Mouse (Mus musculus): Measurements from ENCODE around the gene Mef2d.
A peak's percentile ranks its signal among the peaks of the same experiment; 100 is the strongest.

The Mef2d gene

DNA sequence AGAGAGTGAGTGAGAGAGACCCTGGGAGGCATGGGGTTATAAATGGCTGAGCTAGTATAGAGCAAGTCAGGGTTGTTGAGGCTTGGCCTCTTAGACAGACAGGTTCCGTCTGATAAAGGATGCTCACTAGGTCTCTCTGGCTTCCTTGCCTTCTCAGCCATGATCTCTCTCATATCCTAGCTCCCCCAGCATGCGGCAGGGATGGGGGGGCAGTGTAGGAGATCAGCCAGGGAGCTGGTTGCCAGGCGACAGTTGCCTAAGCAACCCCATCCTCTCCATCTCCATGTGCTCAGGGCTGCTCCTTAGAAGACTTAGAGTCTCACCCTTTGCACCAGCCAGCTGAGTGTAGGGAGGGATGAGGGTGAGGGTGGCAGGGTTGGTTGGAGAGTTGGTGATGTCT, 9.9 kb downstream of the Mef2d start:
- Histone ChIP-seq H3K27me3 (ENCODE audit: control insufficient read depth, insufficient read depth, low read length, poor library complexity, severe bottlenecking) (no peaks in the 10 kb centered on the region), H3K36me3 (ENCODE audit: control insufficient read depth, insufficient read depth, low read length, poor library complexity, severe bottlenecking) (peaks cover 2% of the 10 kb centered on the region)
- DNase-seq (ENCODE audit: low read depth, low spot score): no peak

DNA sequence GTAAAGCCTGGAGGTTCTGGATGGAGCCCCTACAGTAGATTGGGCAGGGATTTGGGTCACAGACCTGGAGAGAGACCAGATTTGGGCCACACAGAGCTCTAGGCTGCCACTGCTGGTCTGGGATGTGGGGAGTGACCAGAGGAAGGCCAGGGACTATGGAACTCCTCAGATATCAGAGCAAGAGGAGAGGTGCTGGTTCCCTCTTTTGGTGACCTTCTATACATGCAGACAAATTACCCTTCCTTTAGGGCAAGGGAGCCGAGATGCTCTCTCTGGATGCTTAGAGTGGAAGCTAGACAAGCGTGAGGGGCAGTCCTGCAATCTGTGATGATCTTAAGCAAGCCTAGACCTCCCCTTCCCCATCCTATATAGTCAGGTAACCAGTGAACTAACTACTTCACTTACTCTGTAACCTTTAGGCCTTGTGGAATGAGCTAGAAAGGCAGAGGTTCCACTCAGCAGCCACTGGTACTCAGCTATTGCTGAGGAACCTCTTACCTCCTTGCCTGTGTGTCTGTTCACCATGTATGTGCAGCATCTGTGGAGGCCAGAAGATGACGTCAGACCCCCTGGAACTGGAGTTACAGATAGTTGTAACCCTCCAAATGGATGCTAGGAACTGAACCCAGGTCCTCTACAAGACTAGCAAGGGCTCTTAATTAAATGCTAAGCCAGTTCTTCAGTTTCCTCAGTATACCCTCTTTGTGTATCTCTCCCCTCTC, 11.3 kb downstream of the Mef2d start:
- Histone ChIP-seq H3K36me3 (ENCODE audit: control insufficient read depth, insufficient read depth, low read length, poor library complexity, severe bottlenecking) (peaks cover 8% of the 10 kb centered on the region), H3K27me3 (ENCODE audit: control insufficient read depth, insufficient read depth, low read length, poor library complexity, severe bottlenecking) (no peaks in the 10 kb centered on the region)
- DNase-seq (ENCODE audit: low read depth, low spot score): no peak

DNA sequence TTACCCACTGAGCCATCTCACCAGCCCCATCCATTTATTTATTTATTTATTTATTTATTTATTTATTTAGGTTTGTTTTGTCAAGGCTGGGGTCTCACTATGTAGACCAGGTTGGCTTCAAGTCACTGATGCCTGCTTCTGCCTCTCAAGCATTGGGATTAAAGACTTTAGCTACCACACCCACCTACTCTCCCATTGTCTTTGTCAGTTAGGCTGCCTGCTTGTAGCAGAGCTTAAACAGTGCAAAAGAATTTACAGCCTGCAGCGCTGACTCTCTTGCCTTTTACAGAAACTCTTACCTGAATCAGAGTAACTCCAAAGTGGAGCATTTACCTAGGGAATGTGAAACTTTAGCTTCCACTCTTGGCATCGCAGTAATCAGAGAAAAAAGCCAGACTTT, 12.1 kb downstream of the Mef2d start:
- no peak for DNase-seq (ENCODE audit: low read depth, low spot score)
- no peaks in the 10 kb centered on the region for H3K27me3 ChIP-seq (ENCODE audit: control insufficient read depth, insufficient read depth, low read length, poor library complexity, severe bottlenecking)
- H3K36me3 ChIP-seq (ENCODE audit: control insufficient read depth, insufficient read depth, low read length, poor library complexity, severe bottlenecking): peaks cover 12% of the 10 kb centered on the region

DNA sequence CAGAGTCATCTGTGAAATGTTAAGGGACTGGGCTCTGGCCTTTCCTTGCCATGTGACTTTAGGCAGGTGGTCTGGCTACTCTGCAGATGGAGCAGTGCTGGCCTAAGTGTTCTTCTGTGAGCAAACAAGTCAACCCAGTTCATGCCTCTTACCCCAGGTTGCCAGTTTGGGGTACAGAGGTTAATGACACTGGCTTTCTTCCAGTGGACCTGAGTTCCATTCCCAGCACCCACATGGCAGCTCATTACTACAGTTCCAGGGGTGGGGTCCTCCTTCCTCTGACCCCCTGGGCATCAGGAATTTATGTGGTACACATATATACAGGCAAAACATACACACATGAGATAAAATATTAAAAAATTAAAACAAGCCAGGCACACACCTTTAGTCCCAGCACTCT, 14.6 kb downstream of the Mef2d start:
- Histone ChIP-seq H3K36me3 (ENCODE audit: control insufficient read depth, insufficient read depth, low read length, poor library complexity, severe bottlenecking) (peaks cover 18% of the 10 kb centered on the region), H3K27me3 (ENCODE audit: control insufficient read depth, insufficient read depth, low read length, poor library complexity, severe bottlenecking) (no peaks in the 10 kb centered on the region)
- DNase-seq (ENCODE audit: low read depth, low spot score): no peak

DNA sequence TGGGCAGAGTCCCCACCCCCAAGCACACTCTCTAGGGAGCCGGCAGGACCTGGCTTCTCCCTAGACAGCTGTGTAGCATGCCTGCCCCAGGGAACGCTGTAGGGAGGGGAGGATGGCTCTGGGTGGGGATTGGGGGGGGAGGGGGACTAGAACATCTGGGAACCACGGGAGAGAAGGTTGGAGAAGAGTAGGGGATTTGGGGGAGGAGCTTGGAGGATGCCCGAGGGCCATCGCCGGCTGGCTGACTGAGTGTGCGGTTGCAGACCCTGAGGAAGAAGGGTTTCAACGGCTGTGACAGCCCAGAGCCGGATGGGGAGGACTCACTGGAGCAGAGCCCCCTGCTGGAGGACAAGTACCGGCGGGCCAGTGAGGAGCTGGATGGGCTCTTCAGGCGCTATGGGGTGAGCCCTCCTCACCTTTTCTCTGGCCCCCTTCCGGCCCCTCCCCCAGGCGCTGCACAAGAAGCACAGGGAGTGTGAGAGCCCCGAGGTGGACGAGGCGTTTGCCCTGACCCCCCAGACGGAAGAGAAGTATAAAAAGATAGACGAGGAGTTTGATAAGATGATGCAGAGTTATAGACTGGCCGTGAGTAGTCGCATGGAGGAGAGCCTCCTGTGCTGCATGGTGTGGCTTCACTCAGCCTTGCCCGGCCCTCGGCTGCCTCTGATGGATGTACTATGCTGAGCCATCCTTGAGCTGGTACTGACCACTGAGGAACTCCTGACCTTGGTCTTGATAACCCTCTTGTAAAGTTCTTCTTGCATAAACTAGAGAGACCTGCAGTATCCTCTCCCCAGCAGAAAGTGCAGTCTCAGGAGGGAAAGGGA, 15.8 kb downstream of the Mef2d start:
- Histone ChIP-seq H3K27me3 (ENCODE audit: control insufficient read depth, insufficient read depth, low read length, poor library complexity, severe bottlenecking) (no peaks in the 10 kb centered on the region), H3K36me3 (ENCODE audit: control insufficient read depth, insufficient read depth, low read length, poor library complexity, severe bottlenecking) (peaks cover 24% of the 10 kb centered on the region)
- peak; percentile 71 for DNase-seq (ENCODE audit: low read depth, low spot score)

DNA sequence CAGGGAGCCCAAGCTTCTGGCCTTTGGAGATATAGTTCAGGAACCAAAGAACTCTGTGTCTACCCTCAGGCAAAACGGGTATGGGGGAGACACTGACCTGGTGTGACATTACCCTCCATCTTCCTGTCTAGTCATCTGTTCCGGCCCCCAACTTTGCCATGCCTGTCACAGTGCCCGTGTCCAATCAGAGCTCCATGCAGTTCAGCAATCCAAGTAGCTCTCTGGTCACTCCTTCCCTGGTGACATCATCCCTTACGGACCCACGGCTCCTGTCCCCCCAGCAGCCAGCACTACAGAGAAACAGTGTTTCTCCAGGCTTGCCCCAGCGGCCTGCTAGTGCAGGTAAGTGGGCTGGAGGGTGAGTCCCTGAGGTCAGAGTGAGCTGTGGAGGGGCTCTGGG, 16.8 kb downstream of the Mef2d start:
- DNase-seq (ENCODE audit: low read depth, low spot score): no peak
- no peaks in the 10 kb centered on the region for H3K27me3 ChIP-seq (ENCODE audit: control insufficient read depth, insufficient read depth, low read length, poor library complexity, severe bottlenecking)
- peaks cover 31% of the 10 kb centered on the region for H3K36me3 ChIP-seq (ENCODE audit: control insufficient read depth, insufficient read depth, low read length, poor library complexity, severe bottlenecking)

DNA sequence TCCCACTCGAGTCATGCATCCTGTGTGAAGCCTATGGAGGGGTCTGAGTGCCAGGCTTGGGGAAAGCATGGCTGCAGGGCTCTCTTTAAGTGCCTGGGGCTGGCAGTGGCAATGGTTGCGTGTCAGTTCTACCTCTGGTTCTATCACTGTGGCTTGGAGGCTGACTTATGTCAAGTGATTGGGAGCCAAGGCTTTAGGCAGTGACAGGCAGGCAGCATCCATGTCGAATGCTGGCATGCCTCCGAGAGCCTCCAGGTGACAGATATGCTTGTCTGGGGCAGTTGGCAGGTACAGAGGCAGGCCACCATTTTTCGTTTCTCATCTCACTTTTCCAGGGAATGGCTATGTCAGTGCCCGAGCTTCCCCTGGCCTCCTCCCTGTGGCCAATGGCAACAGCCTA, 18.7 kb downstream of the Mef2d start:
- no peak for DNase-seq (ENCODE audit: low read depth, low spot score)
- Histone ChIP-seq H3K27me3 (ENCODE audit: control insufficient read depth, insufficient read depth, low read length, poor library complexity, severe bottlenecking) (no peaks in the 10 kb centered on the region), H3K36me3 (ENCODE audit: control insufficient read depth, insufficient read depth, low read length, poor library complexity, severe bottlenecking) (peaks cover 33% of the 10 kb centered on the region)

DNA sequence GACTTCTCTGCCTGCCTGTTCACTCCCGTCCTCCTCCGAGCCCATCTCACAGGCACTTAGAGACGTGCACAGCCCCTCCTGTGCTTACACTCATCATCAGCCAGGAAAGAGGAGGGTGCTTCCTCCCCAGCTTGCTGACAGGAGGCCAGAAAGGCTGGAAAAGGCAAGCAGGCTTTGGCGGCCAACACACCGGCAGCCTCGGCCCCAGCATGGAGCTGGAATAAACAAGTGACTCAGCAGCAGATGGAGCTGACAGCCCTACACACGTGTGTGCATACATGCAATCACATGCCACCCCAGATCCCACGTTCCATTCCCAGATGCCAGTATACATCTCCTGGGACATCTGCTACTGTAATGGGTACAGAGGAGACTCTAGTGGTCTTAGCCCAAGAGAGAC, 20.1 kb downstream of the Mef2d start:
- Histone ChIP-seq H3K27me3 (ENCODE audit: control insufficient read depth, insufficient read depth, low read length, poor library complexity, severe bottlenecking) (no peaks in the 10 kb centered on the region), H3K36me3 (ENCODE audit: control insufficient read depth, insufficient read depth, low read length, poor library complexity, severe bottlenecking) (peaks cover 34% of the 10 kb centered on the region)
- DNase-seq (ENCODE audit: low read depth, low spot score): no peak

DNA sequence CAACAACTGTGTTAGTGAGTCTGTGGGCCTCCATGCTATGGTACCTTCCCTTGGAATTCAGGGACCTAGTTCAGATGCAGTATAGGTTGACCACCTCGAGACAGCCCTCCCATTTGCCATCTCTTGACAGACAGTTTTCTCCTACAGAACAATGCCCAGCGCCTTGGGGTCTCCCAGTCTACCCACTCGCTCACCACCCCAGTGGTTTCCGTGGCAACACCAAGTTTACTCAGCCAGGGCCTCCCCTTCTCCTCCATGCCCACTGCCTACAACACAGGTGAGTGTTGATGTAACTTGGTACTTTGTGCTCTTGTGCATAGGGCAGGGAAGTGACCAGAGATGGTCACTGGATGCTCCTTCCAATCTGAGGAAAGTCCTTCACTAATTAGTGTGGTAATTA, 20.6 kb downstream of the Mef2d start:
- Histone ChIP-seq H3K36me3 (ENCODE audit: control insufficient read depth, insufficient read depth, low read length, poor library complexity, severe bottlenecking) (peaks cover 35% of the 10 kb centered on the region), H3K27me3 (ENCODE audit: control insufficient read depth, insufficient read depth, low read length, poor library complexity, severe bottlenecking) (no peaks in the 10 kb centered on the region)
- no peak for DNase-seq (ENCODE audit: low read depth, low spot score)

DNA sequence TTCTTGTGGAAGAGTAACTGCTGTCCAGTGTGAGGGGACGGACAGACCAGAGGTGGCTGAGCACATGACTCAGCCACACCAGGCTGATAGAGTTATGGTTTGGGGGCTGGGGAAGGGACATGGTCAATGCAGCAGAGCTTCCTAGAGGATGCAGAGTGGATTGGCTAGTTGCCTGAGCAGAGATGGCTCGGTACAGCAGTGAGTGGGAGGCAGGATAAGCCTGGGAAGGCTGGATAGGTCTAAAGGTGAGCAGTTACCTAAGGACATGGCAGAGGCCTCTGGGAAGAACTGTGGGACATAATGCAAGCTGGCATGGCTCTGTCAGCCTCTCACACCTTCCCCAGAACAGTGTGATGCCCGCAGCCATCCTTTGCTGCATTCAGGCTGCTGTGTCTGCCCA, 21.7 kb downstream of the Mef2d start:
- H3K36me3 ChIP-seq (ENCODE audit: control insufficient read depth, insufficient read depth, low read length, poor library complexity, severe bottlenecking): peaks cover 32% of the 10 kb centered on the region
- H3K27me3 ChIP-seq (ENCODE audit: control insufficient read depth, insufficient read depth, low read length, poor library complexity, severe bottlenecking): no peaks in the 10 kb centered on the region
- DNase-seq (ENCODE audit: low read depth, low spot score): no peak

DNA sequence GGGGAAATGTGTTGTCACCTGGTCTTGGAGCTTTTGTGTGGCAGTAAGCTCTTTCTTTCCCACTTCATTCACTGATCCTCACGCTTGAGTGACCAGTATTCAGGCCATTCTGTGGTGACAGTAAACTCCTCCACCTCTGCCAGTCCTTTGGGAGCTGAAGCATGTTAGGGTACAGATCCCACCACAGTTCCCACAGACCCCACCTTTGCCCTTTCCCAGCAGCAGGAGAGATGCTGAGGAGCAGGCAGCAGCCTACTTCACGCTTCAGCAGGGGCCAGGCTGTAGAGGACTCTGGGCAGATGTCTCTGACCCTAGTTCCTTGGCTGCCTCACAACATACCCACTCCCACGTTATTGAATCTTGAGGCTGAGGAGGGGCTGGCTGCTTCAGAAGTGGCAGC, 22.1 kb downstream of the Mef2d start:
- H3K36me3 ChIP-seq (ENCODE audit: control insufficient read depth, insufficient read depth, low read length, poor library complexity, severe bottlenecking): peaks cover 34% of the 10 kb centered on the region
- no peak for DNase-seq (ENCODE audit: low read depth, low spot score)
- no peaks in the 10 kb centered on the region for H3K27me3 ChIP-seq (ENCODE audit: control insufficient read depth, insufficient read depth, low read length, poor library complexity, severe bottlenecking)

DNA sequence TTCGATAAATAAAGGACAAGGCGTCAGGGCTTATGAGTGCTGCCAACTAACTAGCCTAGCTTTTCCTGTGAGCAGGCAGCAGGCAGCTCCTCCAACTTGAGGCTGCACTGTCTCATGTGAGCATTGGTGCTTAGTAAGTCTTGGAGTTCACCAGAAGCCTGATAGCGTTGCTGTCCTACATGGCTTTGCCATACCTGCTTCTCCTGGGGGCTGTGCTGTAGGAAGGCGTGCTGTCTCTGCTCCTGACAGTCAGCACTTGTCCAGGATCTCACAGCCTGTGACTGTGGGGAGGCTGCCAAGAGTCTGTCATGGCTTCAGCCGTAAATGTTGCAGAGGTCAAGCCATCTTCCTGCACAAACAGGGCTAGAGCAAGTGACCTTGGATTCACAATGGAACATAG, 23.9 kb downstream of the Mef2d start:
- no peaks in the 10 kb centered on the region for H3K27me3 ChIP-seq (ENCODE audit: control insufficient read depth, insufficient read depth, low read length, poor library complexity, severe bottlenecking)

DNA sequence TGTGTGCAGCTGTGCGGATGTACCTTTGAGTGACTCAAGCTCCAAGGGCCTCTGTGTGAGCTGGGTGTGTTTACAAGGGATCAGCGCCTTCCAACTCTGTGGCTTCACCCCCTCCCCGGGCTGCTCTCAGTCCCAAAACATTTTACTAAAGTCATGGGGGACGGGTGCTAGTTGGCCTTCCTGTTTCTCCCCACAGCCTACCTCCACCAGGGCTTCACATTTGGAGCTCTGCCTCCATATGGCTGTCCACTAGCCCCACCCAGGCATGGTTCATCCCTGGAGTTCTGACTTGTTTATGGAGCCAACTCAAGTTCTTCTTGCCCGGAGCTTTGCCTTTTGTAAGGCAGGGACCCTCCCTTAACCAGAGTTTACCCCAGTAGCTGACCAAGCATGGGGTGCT, 28.2 kb downstream of the Mef2d start:
- Histone ChIP-seq H3K36me3 (ENCODE audit: control insufficient read depth, insufficient read depth, low read length, poor library complexity, severe bottlenecking) (peaks cover 16% of the 10 kb centered on the region), H3K27me3 (ENCODE audit: control insufficient read depth, insufficient read depth, low read length, poor library complexity, severe bottlenecking) (no peaks in the 10 kb centered on the region)
- DNase-seq (ENCODE audit: low read depth, low spot score): no peak

More for the DNA sequence above, 23.9 kb downstream of the Mef2d start:
- H3K36me3 ChIP-seq (ENCODE audit: control insufficient read depth, insufficient read depth, low read length, poor library complexity, severe bottlenecking): peaks cover 31% of the 10 kb centered on the region
- no peak for DNase-seq (ENCODE audit: low read depth, low spot score)

DNA sequence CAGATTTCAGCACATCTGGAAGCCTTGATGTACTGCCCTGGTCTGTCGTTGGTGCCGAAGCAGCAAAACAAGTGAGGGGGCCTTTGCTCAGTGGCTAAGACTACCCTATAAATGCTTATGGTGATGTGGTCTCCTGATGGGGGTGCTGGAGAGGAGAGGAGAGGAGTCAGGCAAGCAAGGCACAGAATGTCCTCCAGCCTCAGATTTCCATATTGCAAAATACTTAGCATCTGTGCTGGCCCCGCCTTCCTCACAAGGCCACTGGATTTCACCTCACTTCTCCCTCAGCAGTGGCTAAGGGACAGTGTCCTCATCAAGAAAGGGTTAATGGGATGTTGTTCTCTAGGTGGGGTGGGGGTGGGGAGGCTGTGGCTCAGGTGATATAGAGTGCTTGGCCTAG, 30.3 kb downstream of the Mef2d start:
- no peak for DNase-seq (ENCODE audit: low read depth, low spot score)
- no peaks in the 10 kb centered on the region for H3K27me3 ChIP-seq (ENCODE audit: control insufficient read depth, insufficient read depth, low read length, poor library complexity, severe bottlenecking)
- peaks cover 12% of the 10 kb centered on the region for H3K36me3 ChIP-seq (ENCODE audit: control insufficient read depth, insufficient read depth, low read length, poor library complexity, severe bottlenecking)

DNA sequence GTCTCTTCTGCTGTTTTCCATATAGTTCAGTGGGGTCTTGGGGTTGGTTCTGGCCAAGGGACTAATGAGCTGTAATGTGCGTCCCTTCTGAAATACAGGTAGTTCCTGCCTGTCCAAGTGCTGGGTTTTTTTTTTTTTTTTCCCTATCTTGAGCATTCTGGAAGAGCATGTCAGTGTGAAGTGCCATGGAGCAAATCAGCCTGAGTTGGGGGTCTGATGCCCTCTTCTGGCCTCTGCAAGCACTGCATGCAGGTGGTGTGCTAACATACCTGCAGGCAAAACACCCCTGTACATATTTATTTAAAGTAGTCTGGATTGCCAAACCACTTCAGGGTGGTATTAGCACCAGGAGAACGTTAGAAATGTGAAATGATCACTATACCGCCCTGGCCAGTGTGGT, 31.2 kb downstream of the Mef2d start:
- DNase-seq (ENCODE audit: low read depth, low spot score): peak; percentile 79
- H3K27me3 ChIP-seq (ENCODE audit: control insufficient read depth, insufficient read depth, low read length, poor library complexity, severe bottlenecking): no peaks in the 10 kb centered on the region
- peaks cover 5% of the 10 kb centered on the region for H3K36me3 ChIP-seq (ENCODE audit: control insufficient read depth, insufficient read depth, low read length, poor library complexity, severe bottlenecking)

Measured in splenic B cell, adult 2 months (primary cell).